Mouse (Mus musculus) stomach, embryonic 15.5 days (tissue): ENCODE measurements around the gene Zfp59. TPM values are rescaled to one million over a fixed set of nuclear protein-coding genes. Genes with fewer than 3 reads are reported as not detected.
"Not testable (repeated sequence)": the region's sequence is repeated elsewhere in the genome, so short reads cannot be mapped to it uniquely, and the experiment has no call there.

ENCODE experiments used
- ATAC-seq: fragments of 200-750 bp; cut with Nextera tagmentation; 2 replicates; pipeline ENCODE4 v1.8.0; 2017; ENCODE audit warnings: low read depth, moderate number of reproducible peaks, moderate TSS enrichment; ENCODE audit not compliant: insufficient read depth, low FRiP score
- H3K27ac ChIP-seq: fragments of 300-500 bp; sonication (generic); 2 replicates; pipeline ENCODE4 v1.5.1; 2015; ENCODE audit warnings: mild to moderate bottlenecking, inconsistent platforms
- H3K27me3 ChIP-seq: fragments of 300-500 bp; sonication (generic); replicated peaks from 2 replicates; pipeline ENCODE4 v1.6.1; 2015; ENCODE audit warnings: inconsistent platforms
- H3K36me3 ChIP-seq: fragments of 300-500 bp; sonication (generic); 2 replicates; pipeline ENCODE4 v1.6.1; 2015; ENCODE audit warnings: inconsistent platforms
- H3K4me1 ChIP-seq: fragments of 300-500 bp; sonication (generic); 2 replicates; pipeline ENCODE4 v1.6.1; 2015; ENCODE audit warnings: inconsistent platforms
- H3K4me2 ChIP-seq: fragments of 300-500 bp; sonication (generic); 2 replicates; pipeline ENCODE4 v1.6.1; 2015; ENCODE audit warnings: mild to moderate bottlenecking, inconsistent platforms
- H3K4me3 ChIP-seq: fragments of 300-500 bp; sonication (generic); replicated peaks from 2 replicates; pipeline ENCODE4 v1.5.1; 2015; ENCODE audit warnings: inconsistent platforms
- H3K9ac ChIP-seq: fragments of 300-500 bp; sonication (generic); 2 replicates; pipeline ENCODE4 v1.6.1; 2015; ENCODE audit warnings: inconsistent platforms
- H3K9me3 ChIP-seq: fragments of 300-500 bp; sonication (generic); 2 replicates; pipeline ENCODE4 v1.6.1; 2016; ENCODE audit warnings: inconsistent platforms
- WGBS: fragments of 180-500 bp; shearing (Covaris S2); methylation state at CpG from one replicate; pipeline ENCODE4 v1.1.7; 2015; 5-methylcytosine and 5-hydroxymethylcytosine counted together
- polyA plus RNA-seq: library from polyadenylated mRNA; unstranded; fragments of >200 nt; fragmentation: Nextera tagmentation; extraction: Ambion mirVana; gene quantifications from 2 replicates; pipeline ENCODE4 v1.2.1, GENCODE M21; 2015

Gene Zfp59
- polyA plus RNA-seq, 1 experiment from 2014 or later = 6.1 TPM

GRCm38 (mm10) chr7:27822611-27823010, 15.8 kb upstream of the Zfp59 start:
- Histone ChIP-seq H3K9me3 (0 out of 2 replicates have a peak, but pooled peaks cover 6% of the 10 kb centered on the region), H3K4me1 (no peaks in the 10 kb centered on the region), H3K9ac (no peak overlapping the region), H3K36me3 (peaks cover 5% of the 10 kb centered on the region; the same call in 1 of the 2 replicates), H3K4me3 (no peak overlapping the region), H3K27ac (no peak overlapping the region), H3K27me3 (no peaks in the 10 kb centered on the region), H3K4me2 (no peak overlapping the region)
- ATAC-seq = no peak

GRCm38 (mm10) chr7:27834131-27834530, 4.3 kb upstream of the Zfp59 start:
- Histone ChIP-seq H3K9ac (no peak overlapping the region), H3K9me3 (no peaks in the 10 kb centered on the region), H3K4me2 (no peak overlapping the region), H3K4me1 (0 out of 2 replicates have a peak, but pooled peaks cover 2% of the 10 kb centered on the region), H3K27ac (no peak overlapping the region), H3K4me3 (no peak overlapping the region), H3K36me3 (no peaks in the 10 kb centered on the region), H3K27me3 (no peaks in the 10 kb centered on the region)
- 74% methylated on average over 2 of the region's 2 CpGs for WGBS
- ATAC-seq = no peak

GRCm38 (mm10) chr7:27837896-27838295, 511 bp upstream of the Zfp59 start:
- Histone ChIP-seq H3K27ac (peak overlapping the region; percentile 80), H3K4me1 (peaks cover 6% of the 10 kb centered on the region; the same call in 1 of the 2 replicates), H3K4me2 (peak overlapping the region; percentile 55), H3K4me3 (peak overlapping the region; percentile 54), H3K27me3 (no peaks in the 10 kb centered on the region), H3K36me3 (no peaks in the 10 kb centered on the region), H3K9me3 (no peaks in the 10 kb centered on the region), H3K9ac (no peak overlapping the region; the same call in 1 of the 2 replicates)
- 21% methylated on average over 6 of the region's 6 CpGs for WGBS
- no peak for ATAC-seq

- no peak overlapping the region for H3K9ac ChIP-seq
- H3K27me3 ChIP-seq = no peaks in the 10 kb centered on the region
- ATAC-seq = no peak
- no peaks in the 10 kb centered on the region for H3K9me3 ChIP-seq
- H3K36me3 ChIP-seq = no peaks in the 10 kb centered on the region
- no peak overlapping the region for H3K27ac ChIP-seq
- 94% methylated on average over 7 of the region's 7 CpGs for WGBS
- no peak overlapping the region; the same call in 1 of the 2 replicates for H3K4me3 ChIP-seq
- no peak overlapping the region for H3K4me2 ChIP-seq
- H3K4me1 ChIP-seq = peaks cover 6% of the 10 kb centered on the region; the same call in 1 of the 2 replicates
Observed at GRCm38 (mm10) chr7:27839596-27839995, 1.2 kb downstream of the Zfp59 start.

GRCm38 (mm10) chr7:27840104-27840503, 1.7 kb downstream of the Zfp59 start:
- no peak overlapping the region for H3K4me2 ChIP-seq
- ATAC-seq = no peak
- H3K9me3 ChIP-seq = no peaks in the 10 kb centered on the region
- no peaks in the 10 kb centered on the region for H3K27me3 ChIP-seq
- H3K36me3 ChIP-seq = peaks cover 3% of the 10 kb centered on the region; the same call in 1 of the 2 replicates
- no peak overlapping the region for H3K9ac ChIP-seq
- H3K4me1 ChIP-seq = peaks cover 6% of the 10 kb centered on the region; the same call in 1 of the 2 replicates
- WGBS = 83% methylated on average over 6 of the region's 6 CpGs
- no peak overlapping the region for H3K4me3 ChIP-seq
- H3K27ac ChIP-seq = no peak overlapping the region

GRCm38 (mm10) chr7:27857227-27857626, 18.8 kb downstream of the Zfp59 start, which contains the start of gene Zfp607a:
Gene Zfp607a (plus strand): TSS chr7:27857527.
- Histone ChIP-seq H3K4me3 (no peak within 1 kb of the TSS), H3K27me3 (no peaks in the 10 kb centered on the region), H3K36me3 (no peaks in the 10 kb centered on the region), H3K4me1 (0 out of 2 replicates have a peak, but pooled peaks cover 3% of the 10 kb centered on the region), H3K9ac (no peak within 1 kb of the TSS), H3K9me3 (no peaks in the 10 kb centered on the region), H3K27ac (no peak within 1 kb of the TSS), H3K4me2 (no peak within 1 kb of the TSS)
- ATAC-seq = no peak
- WGBS = 95% methylated on average over 1 of the region's 1 CpGs

- Histone ChIP-seq H3K9me3 (no peaks in the 10 kb centered on the region), H3K27ac (peak overlapping the region; percentile 92), H3K27me3 (no peaks in the 10 kb centered on the region), H3K4me1 (0 out of 2 replicates have a peak, but pooled peaks cover 3% of the 10 kb centered on the region), H3K9ac (peak overlapping the region; percentile 52; the same call in 1 of the 2 replicates), H3K4me3 (peak overlapping the region; percentile 66), H3K4me2 (peak overlapping the region; percentile 67), H3K36me3 (peaks cover 8% of the 10 kb centered on the region; the same call in 1 of the 2 replicates)
- no peak; the same call in 1 of the 2 replicates for ATAC-seq
- 20% methylated on average over 10 of the region's 10 CpGs for WGBS
Observed at GRCm38 (mm10) chr7:27859301-27860251, 21.2 kb downstream of the Zfp59 start.

GRCm38 (mm10) chr7:27860396-27861235, 22.2 kb downstream of the Zfp59 start:
- under 1% methylated on average over 22 of the region's 22 CpGs for WGBS
- H3K9ac ChIP-seq = peak overlapping the region; percentile 52
- H3K4me1 ChIP-seq = 0 out of 2 replicates have a peak, but pooled peaks cover 3% of the 10 kb centered on the region
- H3K9me3 ChIP-seq = no peaks in the 10 kb centered on the region
- peak overlapping the region; percentile 66 for H3K4me3 ChIP-seq
- peak overlapping the region; percentile 67 for H3K4me2 ChIP-seq
- H3K27me3 ChIP-seq = no peaks in the 10 kb centered on the region
- peak overlapping the region; percentile 92 for H3K27ac ChIP-seq
- peaks cover 8% of the 10 kb centered on the region; the same call in 1 of the 2 replicates for H3K36me3 ChIP-seq
- ATAC-seq = peak; percentile 95

GRCm38 (mm10) chr7:27862578-27862977, 24.2 kb downstream of the Zfp59 start:
- H3K27ac ChIP-seq, H3K9ac ChIP-seq, H3K4me2 ChIP-seq, H3K9me3 ChIP-seq, ATAC-seq, H3K4me3 ChIP-seq, H3K4me1 ChIP-seq, H3K27me3 ChIP-seq: not testable (repeated sequence)
- WGBS = 84% methylated on average over 5 of the region's 5 CpGs
- H3K36me3 ChIP-seq = peaks cover 19% of the 10 kb centered on the region

GRCm38 (mm10) chr7:27881721-27882120, 43.3 kb downstream of the Zfp59 start:
- peaks cover 36% of the 10 kb centered on the region for H3K36me3 ChIP-seq
- H3K27me3 ChIP-seq = no peaks in the 10 kb centered on the region
- no peak overlapping the region for H3K27ac ChIP-seq
- ATAC-seq = no peak
- no peak overlapping the region for H3K9ac ChIP-seq
- 93% methylated on average over 4 of the region's 4 CpGs for WGBS
- no peaks in the 10 kb centered on the region for H3K9me3 ChIP-seq
- H3K4me1 ChIP-seq = no peaks in the 10 kb centered on the region
- H3K4me3 ChIP-seq = no peak overlapping the region
- H3K4me2 ChIP-seq = no peak overlapping the region

- H3K4me2 ChIP-seq = no peak overlapping the region
- no peak overlapping the region for H3K9ac ChIP-seq
- WGBS = 93% methylated on average over 4 of the region's 4 CpGs
- H3K27ac ChIP-seq = no peak overlapping the region
- no peak overlapping the region for H3K4me3 ChIP-seq
- H3K36me3 ChIP-seq = no peaks in the 10 kb centered on the region
- no peak for ATAC-seq
- H3K27me3 ChIP-seq = no peaks in the 10 kb centered on the region
- H3K9me3 ChIP-seq = no peaks in the 10 kb centered on the region
- H3K4me1 ChIP-seq = no peaks in the 10 kb centered on the region
Observed at GRCm38 (mm10) chr7:27900601-27901000, 62.2 kb downstream of the Zfp59 start.
